Mouse (Mus musculus) frontal cortex, postnatal 36 days (tissue): ENCODE data around the gene Muc1.

Experiments used
- DNase-seq, 2 experiments: peaks; one replicate each; pipeline ENCODE4 v3.0.0; 2022; ENCODE audit warnings: low spot score in 2 of 2

Muc1 gene

GRCm38 (mm10) chr3:89270891-89271290 is 42.0 kb downstream of the Muc1 start:
- peak; percentile 60 to 66 for DNase-seq

DNA sequence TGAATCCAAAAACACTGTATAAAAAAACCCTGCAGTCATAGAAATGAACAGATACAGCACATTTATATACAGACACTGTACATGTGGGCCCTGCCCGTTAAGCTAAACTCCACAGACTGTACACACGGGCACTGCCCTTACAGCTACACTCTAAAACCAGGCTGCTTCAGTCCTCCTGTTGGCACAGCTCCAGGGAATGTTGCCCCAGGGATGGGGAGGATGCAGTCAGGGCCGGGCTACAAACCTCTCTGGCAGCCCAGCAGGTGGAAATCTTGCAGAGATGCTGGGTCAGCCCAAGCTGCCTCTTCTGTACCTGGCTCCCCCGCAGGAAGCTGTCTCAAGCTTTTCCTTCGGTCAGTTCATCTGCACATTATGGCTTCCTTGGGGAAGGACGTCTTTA is 42.9 kb downstream of the Muc1 start:
- DNase-seq = no peak

DNA sequence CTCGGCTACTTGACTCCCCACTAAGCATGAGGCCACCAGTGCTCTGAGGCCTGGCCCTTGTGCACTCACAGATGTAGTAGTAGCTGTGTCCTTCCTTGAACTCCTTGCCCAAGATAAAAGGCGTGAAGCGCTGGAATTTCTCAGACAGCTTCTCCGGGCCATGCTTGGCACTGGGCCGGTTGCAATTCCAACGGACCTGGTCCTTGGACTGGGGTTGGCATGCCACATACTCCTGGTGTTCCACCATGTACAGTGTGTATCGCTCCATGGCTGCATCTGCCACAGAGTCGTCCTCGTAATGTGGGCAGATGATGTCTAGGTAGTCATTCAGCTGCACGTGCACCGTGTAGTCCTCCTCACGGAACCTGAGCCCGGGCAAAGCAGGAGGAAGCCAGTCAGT is 47.2 kb downstream of the Muc1 start:
- no peak for DNase-seq

DNA sequence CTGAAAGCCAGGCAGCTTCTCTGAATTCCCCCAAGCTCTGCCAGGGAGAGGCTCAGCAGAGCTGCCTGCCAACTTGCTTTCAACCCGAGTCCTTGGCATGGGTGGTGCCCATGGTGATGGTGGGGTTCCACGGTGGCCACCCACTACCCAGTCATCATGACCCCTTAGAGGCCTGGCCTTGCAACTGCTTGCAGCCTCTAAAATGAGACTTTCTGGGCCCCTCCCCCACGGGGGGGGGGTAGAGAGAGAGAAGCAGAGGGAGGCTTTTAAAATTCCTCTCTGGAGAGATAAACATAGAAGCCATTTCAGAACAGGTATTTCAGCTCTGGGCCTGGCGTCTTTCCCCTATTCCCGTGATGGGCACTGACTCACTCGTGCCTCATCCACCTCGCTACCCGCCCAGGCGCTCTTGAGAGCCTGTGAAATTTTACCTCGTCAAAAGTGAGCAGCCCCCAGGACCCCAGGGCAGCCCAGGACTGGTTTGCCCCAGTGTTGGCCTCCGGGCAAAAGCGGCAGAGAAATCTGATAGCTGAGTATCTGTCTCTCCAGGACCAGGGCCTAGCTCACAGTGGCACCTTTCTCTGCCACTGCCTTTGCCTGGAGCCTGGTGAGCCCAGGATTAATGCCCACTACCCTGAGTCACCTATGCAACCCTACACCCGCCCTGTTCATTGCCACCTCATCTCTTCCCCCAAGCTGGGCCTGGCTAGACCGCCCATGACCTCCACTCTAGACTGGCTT is 48.6 kb downstream of the Muc1 start:
- no peak for DNase-seq

DNA sequence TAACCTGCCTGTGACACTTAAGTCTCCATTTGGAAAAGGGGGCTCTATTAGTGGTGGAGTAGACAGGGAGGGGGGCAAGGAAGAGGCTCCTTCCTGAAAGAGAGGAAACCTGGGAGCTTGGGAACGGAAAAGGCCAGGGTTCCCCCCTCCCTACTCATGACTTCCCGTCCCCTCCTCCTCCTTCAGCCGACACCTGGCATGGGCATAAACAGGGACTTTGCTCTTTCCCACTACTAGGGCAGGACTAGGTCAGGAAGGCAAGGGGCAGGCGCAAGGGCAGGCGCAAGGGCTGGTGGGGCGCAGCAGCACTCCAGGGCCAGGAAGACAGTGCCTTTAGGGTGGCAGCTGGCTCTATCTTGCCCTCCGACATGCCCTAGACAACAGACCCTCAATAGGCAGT is 49.2 kb downstream of the Muc1 start:
- DNase-seq = no peak

- no peak for DNase-seq
These were observed 49.8 kb downstream of the Muc1 start for GRCm38 (mm10) chr3:89278643-89279042.

DNA sequence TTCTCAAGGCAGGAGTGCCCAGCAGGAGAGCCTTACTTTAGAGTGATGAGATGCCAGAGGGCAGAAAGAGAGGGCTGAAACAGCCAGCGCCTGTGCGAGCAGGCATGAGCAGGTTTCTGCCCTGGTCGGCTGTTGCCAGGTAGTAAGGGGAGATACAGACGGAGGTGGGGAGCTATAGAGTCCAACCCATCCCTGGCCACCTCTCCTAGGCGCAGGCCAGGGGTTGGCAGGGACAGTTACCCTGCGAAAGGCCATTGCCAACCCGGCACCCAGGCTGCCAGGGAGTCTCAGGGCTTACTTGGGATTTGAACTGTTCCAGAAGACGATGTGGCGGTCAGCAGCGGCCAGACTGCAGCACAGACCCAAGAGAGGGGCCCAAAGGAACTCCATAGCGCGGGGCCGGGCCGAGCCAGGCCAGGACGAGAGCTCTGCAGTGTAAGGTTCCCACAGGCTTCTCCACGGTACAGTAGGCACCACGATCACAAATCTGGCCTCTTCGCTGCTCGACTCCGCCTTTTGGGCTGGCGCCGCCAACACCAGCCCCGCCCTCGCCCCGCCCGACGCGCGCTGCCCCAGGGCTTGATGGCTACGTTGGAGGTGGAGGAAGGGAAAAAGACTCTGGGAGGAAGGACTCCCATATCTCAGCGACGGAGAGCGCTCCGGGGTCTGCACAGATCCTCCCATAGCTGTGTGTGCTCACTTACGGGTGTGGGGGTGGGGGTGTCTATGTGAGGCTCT is 50.5 kb downstream of the Muc1 start:
- DNase-seq = peak; percentile 75

- DNase-seq = no peak
These were observed 51.3 kb downstream of the Muc1 start for GRCm38 (mm10) chr3:89280050-89280605.

DNA sequence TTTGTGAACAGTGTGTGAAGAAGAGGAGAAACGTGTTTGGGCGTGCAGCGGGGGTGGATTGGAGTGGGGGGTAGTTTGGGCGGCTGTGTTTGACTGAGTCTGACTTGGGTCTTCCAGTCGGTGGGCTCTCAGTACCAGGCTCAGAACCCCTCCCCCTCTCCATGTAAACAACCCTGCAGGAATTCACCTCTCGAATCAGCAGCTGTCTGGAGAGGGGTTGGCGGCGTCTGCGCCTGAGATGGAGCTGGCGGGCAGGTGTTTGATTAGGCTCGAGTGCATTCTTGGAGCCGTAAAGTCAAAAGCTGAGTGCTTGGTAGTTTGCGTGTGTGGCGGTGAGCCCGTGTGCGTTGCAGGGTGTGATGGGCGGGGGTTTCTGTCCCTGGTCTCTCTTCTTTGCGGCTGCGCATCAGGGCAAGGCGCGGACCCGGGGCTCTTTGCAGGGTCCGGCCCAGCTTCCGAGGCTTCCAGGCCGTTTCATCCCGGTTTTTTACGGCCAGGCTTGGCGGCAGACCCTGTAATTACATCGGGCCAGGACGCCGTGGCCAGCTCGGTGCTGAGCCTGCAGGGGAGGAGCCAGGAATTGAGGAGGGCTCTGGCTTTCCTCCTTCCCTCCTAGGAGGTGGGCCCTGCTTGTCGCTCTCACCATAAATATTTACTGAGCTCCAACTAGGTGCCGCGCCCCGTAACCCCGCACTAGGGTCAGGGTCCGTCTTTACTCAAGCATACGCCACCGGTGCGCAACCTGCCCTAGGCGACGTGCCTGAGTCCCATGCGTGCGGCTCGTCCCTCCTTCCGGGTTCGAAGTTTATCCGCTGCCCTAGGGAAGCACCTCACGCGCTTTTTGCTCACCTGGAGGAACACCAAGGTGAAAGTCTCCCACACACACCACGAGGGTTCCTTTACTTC is 52.0 kb downstream of the Muc1 start, which contains the start of gene Efna1:
Efna1 (minus strand) TSS at position 537 of the 906 bp plus-strand sequence.
- no peak for DNase-seq

- DNase-seq = peak; percentile 81 to 82
These were observed 52.9 kb downstream of the Muc1 start for GRCm38 (mm10) chr3:89281579-89282290.

GRCm38 (mm10) chr3:89282291-89282643 is 53.4 kb downstream of the Muc1 start:
- no peak for DNase-seq
